Mouse (Mus musculus) thymus, adult 18-20 months (tissue): Measurements from ENCODE around the gene Mpdu1.

Source experiments
- DNase-seq, 2 experiments: peaks; one replicate each; pipeline ENCODE4 v3.0.0; 2022; ENCODE audit warnings: mixed read lengths in 2 of 2

The Mpdu1 gene

GRCm38 (mm10) chr11:69689891-69690290 lies 27.4 kb upstream of the Mpdu1 start:
- no peak for DNase-seq

DNA sequence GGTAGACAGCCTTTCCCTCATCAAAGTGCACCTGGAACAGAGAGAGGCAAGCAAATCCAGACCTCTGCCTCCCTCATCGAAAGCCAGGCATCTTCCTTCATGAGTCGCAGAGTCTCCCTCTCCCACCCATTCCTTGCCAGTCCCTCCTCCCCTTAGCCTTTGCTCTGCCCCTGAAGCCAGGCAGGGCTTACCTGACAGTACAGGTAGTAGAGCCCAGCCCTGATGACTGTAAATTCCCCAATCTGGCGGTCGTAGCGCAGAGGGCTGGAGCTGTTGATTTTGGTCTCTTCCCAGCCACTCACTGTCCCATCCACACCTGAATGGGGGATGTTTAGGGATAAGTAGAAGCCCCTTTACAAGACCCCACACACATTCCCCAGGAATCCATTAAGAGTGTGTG lies 24.6 kb upstream of the Mpdu1 start:
- DNase-seq: no peak

DNA sequence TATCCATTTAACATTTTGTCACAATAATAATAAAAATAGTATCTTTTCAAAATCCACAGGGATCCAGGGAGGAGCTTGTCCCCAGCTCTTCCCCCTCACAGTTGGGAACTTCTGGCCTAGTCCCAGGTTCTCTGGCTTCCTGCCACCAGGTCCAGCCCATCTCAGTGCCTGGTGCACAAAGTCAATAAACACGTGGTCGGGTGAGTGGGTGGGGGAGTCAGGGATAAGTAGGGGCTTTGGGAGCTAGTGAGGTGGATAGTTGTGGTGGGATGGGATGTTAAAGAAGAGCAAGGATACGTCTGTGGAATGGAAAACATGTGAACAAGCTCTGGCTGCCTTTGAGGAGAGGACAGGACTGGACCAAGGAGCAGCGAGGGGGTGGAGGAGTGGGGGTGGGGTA lies 23.9 kb upstream of the Mpdu1 start:
- no peak for DNase-seq

DNA sequence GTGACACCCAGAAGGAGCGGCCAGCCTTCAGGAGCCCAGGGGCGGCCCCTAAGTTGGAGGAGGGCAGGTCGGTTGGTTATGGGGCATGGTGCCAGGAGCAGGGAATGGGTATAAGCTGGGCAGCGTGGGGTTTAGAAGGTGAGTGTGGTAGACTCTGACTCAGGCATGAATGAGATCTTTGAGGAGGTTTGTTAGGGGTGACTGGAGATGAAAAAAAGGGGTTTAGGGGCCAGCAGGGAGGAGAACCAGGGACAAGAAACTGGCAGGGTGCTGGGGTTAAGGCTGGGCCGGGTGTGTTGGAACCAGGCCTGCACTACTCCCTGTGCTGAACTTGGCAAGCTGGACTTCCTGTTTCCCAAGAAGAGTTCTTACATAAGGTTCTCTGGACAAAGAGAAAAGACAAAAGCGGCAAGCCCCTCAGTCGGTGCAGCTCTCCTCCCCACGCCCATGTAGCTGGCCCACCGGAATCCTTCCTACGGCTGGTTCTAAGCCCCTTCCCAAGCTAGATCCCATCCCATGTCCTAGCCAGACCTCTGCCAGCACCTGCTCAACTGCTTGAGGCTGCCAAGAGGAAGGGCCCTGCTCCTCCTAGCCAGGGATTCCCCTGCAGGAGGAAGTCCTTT lies 23.2 kb upstream of the Mpdu1 start, which contains the start of gene Tnfsf13:
Gene Tnfsf13, minus strand, starts transcription at position 259 of the 623 bp plus-strand sequence.
- no peak for DNase-seq

GRCm38 (mm10) chr11:69684936-69685335 lies 22.5 kb upstream of the Mpdu1 start:
- DNase-seq: no peak

GRCm38 (mm10) chr11:69684128-69684745 lies 21.8 kb upstream of the Mpdu1 start:
- no peak for DNase-seq

DNA sequence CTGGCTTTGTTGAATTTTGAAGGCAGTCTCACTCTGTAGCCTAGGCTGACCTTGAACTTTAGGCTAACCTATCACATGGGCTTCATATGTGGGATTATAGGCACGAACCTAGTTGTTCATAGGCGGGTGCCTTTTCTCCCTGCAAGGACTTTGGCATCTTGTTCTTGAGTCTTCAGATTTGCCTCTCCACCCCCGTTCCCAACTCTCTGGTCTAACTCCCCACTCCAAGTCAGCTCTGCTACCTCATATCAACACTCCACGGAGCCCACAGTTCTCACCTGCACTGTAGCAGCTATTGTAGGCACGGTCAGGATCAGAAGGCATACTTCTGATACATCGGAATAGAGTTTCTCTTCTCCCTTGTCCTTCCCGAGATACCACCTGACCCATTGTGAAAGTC lies 21.1 kb upstream of the Mpdu1 start:
- no peak for DNase-seq

- DNase-seq: peak; percentile 57 to 71
Measured at GRCm38 (mm10) chr11:69682840-69683533, 20.5 kb upstream of the Mpdu1 start.

DNA sequence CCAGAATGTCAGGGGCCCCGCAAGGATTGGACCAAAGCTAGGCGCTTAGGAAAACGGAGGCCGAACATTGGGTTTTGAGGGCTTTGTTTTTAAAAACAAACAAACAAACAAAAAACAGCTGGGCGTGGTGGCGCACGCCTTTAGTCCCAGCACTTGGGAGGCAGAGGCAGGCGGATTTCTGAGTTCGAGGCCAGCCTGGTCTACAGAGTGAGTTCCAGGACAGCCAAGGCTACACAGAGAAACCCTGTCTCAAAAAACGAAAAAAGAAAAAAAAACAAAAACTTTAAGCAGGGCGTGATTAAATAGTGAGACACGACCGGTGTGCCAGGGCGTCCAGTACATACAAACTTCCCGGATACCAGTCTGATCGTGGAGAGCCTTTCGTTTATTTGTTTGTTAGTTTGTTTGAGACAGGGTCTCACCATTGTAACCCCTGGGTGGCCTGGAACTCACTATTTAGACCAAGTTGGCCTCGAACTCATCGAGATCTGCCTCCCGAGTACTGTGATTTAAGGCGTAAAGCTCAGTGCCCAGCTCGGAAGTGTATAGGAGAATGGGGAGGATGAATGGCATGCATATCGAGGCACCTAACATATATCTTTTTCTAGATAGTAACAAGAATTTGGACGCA lies 19.9 kb upstream of the Mpdu1 start:
- no peak for DNase-seq

DNA sequence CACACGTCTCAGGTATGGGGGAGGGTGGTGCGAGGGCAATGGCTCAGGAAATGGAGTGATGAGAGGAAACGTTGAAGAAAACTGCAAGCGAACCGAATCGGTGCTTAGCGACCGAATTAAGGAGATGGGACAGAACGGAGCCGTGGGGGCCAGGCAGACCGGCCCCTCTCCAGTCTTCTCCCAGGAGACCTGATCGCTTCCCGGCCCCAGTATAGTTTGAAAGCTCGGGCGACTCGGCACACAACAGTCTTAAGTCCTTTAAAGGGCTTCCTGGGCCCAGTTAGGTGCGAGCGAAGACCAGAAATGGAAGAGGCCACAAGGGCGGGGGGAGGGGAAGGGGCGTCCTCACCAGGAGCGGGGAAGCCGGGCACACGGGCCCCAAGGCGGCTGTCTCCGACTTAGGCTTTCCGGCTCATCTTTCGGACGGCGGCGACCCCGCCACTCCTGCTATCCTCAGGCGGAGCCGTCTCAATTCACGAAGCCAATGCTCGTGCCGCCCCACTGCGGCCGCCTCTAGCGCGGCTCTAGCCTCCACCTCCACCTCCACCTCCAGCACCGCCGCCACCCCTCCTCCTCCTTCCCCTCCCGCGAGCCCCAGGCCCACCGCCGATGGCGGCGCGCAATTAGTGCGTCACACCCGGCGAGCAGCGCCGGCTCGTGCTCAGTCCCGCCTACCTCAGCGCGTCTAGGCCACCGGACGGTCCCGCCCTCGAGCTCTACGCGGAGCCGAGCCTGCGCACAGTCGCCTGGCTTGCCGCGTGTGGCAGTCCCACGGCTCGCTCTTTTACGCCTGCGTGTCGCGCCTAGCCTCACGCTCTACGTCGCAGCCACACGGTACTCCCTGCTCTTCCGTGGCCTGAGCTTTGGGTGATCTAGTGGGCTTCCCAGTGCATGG lies 19.1 kb upstream of the Mpdu1 start, which contains the start of gene Senp3:
Gene Senp3, minus strand, starts transcription at position 771 of the 895 bp plus-strand sequence.
- DNase-seq: peak; percentile 95 to 96

- no peak for DNase-seq
Measured at GRCm38 (mm10) chr11:69680136-69680855, 17.9 kb upstream of the Mpdu1 start.

- DNase-seq: no peak
Measured at GRCm38 (mm10) chr11:69679144-69679543, 16.7 kb upstream of the Mpdu1 start.

DNA sequence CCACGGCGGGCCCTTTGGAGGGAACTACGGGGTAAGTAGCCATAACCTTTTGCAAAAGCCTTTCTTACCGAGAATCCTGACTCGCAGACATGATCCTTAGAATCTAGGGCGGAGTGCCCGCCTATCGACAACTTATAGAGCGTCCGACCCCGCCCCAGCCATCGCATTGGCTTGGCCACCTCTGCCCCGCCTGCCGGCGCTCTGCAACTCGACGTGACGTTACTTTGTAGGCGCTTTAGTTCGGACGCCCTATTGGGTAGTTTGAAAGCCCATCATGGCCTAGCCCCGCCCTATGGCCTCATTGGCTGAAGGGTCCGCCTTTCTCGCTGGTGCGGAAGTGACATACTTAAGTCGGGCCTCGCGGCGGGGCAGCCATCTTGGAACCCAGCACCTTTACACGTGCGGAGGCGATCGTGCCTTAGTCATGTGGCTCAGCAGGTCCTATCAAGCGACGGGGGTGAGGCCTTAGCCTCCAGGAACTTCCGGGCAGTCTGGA lies 9.8 kb upstream of the Mpdu1 start, which contains the start of gene Eif4a1:
Gene Eif4a1, minus strand, starts transcription at position 213 of the 496 bp plus-strand sequence.
- peak; percentile 100 for DNase-seq

GRCm38 (mm10) chr11:69671726-69672124 lies 9.3 kb upstream of the Mpdu1 start:
- peak in 1 of 2 experiments; percentile 69 for DNase-seq

- DNase-seq: peak; percentile 90 to 92
Measured at GRCm38 (mm10) chr11:69670786-69671725, 8.6 kb upstream of the Mpdu1 start.

DNA sequence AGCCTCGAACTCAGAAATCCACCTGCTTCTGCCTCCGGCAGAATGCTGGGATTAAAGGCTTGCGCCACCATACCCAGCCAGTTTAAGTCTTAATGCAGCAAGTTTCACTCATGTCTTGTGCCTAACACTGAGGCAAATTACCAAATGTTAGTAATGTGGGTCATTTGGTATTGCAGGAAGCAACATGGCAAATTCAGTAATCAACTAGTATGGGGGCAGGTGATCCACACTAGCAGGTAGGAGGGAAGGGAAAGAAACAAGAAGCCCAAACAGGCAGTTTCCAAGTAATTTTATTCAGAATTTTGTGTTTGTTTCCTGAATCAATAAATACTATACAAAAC lies 4.2 kb upstream of the Mpdu1 start:
- DNase-seq: no peak

- DNase-seq: no peak
Measured at GRCm38 (mm10) chr11:69665961-69666664, 3.7 kb upstream of the Mpdu1 start, which contains the start of gene Cd68. Gene Cd68 (minus strand): TSS chr11:69666153.

DNA sequence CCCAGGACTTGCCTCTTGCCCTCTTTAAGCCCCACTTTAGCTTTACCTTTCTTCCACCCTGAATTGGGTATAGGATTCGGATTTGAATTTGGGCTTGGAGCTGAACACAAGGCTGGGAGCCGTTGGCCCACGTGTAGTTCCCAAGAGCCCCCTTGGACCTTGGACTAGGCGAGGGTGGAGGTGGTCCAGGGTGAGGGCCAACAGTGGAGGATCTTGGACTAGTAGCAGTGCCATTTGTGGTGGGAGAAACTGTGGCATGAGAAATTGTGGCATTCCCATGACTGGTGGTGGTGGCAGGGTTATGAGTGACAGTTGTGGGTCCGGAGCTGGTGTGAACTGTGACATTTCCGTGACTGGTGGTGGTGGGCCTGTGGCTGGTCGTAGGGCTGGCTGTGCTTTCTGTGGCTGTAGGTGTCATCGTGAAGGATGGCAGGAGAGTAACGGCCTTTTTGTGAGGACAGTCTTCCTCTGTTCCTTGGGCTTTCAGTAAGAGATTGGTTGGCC lies 3.1 kb upstream of the Mpdu1 start:
- no peak for DNase-seq

GRCm38 (mm10) chr11:69664841-69665240 lies 2.4 kb upstream of the Mpdu1 start:
- DNase-seq: no peak
